Mouse (Mus musculus) kidney, adult 2 months (tissue): ENCODE data around the gene Ralgapa1.

Source experiments
- CTCF ChIP-seq: fragments of 200-500 bp; conservative IDR thresholded peaks from 2 replicates; pipeline ENCODE4 v1.5.1; 2011; ENCODE audit warnings: low read depth, mild to moderate bottlenecking, control low read depth, low read length, moderate library complexity, mixed read lengths; ENCODE audit not compliant: insufficient read depth, insufficient read length
- POLR2A ChIP-seq: fragments of 200-500 bp; IDR thresholded peaks from one replicate; pipeline ENCODE4 v1.6.1; 2011; ENCODE audit warnings: low read depth, low read length, control low read depth

GRCm38 (mm10) chr12:55623254-55623653, 197.7 kb downstream of the Ralgapa1 start:
- TF ChIP-seq CTCF (no peak), POLR2A (no peak)
